Mouse (Mus musculus) induced T-regulatory cell, adult 2 months (primary cell): ENCODE measurements around the gene Rpp30.

Experiments used
- DNase-seq: peaks from one replicate; pipeline ENCODE4 v3.0.0-alpha.2; 2012; ENCODE audit warnings: low read depth

Gene Rpp30

DNA sequence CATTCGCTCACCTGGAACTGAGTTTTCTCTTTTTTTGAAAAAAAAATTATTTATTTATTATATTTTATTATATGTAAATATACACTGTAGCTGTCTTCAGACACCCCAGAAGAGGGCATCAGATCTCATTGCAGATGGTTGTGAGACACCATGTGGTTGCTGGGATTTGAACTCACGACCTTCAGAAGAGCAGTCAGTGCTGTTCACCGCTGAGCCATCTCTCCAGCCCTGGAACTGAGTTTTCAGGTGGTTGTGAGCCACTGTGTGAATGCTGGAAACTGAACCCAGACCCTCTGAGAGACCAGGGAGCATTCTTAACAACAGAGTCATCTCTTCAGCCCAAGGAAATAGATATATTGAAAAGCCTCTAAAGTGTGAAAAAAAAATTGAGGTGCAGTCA lies 44.9 kb downstream of the Rpp30 start:
- no peak for DNase-seq

DNA sequence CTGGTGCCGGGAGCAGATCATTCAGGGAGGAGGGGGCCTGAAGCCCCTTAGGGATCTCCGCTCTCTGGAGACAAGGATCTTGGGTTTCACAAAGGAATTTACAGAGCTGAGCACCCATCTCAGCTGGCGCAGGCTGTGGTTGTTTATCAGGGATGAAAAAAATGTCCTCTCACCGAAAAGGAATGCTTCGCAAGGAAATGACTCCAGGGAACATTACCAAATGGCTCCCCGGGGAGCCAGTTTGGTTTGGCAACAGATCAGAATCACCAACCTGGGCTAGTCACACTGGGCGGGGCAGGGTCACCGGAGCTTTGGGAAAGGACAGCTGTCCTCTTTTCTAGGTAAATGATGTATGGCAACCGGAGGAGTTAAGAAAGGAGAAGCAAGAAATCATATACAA lies 45.7 kb downstream of the Rpp30 start:
- no peak for DNase-seq

DNA sequence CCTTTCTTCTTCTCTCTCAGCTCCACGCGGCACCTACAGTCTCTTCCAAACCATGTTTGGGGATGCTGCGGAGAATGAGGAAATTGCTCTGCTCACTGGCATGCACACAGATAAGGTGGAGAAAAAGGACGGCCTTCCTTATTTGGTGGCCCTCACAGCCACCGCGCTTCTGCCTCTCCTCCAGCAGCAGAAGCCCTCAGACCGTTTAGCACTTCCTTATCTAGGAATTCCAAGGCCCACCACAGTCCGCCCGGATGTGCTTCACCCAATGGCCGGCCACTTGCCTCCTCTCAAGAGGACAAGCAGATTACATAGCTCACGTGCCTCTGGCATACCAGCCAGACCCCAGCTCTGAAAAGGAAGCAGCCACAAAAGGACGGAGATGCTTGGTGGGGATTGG lies 46.1 kb downstream of the Rpp30 start:
- DNase-seq: no peak

DNA sequence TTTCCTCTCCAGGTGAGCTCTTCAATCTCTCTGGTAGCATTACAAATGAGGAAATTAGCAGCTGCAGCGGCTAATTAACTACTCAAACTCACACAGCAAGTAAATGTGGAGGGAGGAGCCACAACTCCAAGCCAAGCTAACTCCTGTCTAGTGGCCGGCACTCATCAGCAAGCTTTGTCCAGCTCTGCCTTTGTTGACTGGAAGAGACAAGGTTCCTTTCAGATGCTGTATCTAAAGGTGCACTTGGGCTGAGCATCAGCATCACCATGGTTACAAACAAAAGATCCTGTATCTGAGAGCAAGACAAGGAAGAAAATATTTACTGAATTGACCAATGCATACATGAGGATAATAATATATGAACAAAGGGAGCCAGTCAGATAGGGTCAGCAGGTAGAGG lies 46.7 kb downstream of the Rpp30 start:
- no peak for DNase-seq

DNA sequence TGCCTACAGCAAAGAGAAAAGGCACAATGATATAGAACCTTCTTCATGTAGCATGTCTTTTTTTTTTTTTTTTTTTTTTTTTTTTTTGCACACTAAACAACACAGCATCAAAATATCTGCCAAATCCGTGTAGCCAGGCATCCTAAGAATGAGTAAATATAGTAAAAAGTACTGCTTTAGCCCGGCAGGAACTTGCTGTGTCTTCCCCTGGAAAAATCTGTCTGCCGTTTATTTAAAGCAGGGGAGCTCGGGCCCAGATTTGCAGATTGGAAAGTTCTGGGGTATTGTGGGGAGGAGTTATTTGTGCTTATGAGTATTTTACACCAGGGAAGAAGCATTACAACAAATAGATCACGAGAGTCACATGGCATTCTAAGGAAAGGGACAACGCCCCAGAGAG lies 48.5 kb downstream of the Rpp30 start:
- DNase-seq: no peak

DNA sequence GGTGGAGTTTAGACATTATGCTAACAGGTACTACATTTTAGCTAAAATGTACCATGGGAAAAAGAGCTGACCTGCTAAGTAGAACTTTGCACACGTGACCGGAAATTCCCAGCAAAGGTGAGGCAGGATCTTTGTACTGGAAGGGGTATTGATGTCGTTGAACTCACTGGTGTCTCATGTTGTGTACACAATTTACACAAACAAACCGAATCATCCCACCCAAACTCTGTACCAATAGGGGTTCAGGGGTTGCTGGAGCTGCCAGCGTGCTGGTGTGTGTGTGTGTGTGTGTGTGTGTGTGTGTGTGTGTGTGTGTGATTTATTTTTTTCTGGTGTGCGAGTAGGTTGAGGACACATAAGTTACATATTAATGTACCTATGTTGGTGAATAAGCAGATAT lies 49.5 kb downstream of the Rpp30 start:
- DNase-seq: no peak

DNA sequence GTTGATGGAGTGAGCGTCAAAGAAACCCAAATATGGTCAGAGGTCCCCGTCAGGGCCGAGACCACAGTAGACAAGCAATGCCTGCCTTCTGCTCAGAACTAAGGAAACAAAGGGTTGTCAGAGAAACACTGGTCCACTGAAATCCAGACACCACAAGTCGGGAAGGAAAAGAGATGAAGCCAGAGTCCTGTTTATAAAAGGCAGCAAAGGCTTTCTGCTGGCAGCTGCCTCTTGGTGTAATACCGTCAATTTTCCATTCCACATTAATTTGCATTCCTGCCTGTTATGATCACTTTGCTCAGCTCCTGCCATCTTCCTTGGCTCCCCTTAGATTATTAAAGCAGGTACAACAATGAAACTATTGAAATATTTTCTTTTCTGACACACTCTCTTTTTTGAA lies 50.2 kb downstream of the Rpp30 start:
- DNase-seq: no peak

DNA sequence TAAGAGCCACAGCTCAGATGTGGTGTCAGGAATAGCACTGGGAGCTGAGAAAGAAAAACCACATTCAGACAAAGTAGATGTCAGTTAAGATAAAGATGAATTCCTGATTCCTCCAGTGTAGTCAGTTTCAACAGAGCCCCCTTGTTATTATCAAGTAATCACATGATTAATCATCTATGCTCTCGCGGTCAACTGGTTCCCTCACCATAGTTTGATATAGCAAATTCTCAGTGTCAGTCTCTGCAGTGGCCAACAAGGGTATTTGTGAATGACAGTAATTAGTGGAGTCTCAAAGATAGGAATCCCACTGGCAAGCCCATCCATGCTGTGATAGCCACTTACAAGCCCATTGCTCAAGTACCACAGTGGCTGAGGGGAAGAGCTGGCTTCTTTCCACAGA lies 60.1 kb downstream of the Rpp30 start:
- no peak for DNase-seq

DNA sequence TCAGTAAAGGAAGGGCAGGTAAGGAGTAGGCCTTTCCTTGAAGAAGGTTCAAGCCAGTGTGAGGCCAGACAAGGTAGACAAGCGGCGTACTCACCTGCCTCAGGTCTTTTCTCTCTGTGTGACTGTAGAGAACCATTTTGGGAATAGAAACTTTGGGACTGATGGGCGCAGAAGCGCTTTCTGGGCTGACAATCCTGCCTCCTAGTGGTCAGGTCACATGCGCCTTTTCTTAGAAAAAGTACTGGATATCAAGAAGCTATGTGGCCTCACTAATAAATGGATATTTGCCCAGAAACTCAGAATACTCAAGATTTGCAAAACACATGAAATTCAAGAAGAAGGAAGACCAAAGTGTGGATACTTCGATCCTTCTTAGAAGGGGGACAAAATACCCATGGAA lies 65.1 kb downstream of the Rpp30 start:
- no peak for DNase-seq

DNA sequence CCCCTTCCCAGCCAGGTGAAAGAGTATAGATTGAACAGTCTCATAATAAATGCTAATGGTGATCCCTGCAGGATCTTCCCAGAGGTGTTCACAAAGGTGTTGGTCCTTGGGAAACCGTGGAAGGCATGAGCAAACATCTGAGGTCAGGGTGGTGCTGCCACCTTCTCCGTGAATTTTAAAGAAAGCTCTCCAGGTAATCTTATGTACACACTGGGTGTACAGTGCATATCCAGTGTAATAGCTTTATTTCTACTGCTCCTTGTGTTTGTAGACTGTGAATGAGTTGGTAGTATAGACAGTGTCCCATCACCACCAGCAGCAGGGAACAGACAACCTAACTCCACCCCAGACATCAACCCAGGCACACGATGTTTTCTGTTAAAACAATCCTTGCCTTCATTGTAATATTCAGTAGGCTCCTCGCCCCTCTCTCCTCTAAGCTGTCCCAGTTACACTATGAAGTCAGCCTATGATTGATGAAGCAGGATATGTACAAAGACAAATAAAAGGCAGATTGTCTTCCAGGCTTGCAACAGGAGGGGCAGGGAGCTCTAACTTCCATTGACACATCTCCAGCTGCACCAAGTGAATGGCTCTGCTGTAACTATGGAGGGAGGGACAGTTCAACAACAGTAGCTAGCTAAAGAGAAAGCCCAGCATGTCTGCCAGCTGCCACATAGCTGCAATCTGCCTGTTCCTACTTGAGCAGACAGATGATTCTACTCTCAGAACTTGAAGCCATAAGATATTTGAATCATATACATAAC lies 66.9 kb downstream of the Rpp30 start:
- DNase-seq: no peak
